In the genomic region with DNA sequence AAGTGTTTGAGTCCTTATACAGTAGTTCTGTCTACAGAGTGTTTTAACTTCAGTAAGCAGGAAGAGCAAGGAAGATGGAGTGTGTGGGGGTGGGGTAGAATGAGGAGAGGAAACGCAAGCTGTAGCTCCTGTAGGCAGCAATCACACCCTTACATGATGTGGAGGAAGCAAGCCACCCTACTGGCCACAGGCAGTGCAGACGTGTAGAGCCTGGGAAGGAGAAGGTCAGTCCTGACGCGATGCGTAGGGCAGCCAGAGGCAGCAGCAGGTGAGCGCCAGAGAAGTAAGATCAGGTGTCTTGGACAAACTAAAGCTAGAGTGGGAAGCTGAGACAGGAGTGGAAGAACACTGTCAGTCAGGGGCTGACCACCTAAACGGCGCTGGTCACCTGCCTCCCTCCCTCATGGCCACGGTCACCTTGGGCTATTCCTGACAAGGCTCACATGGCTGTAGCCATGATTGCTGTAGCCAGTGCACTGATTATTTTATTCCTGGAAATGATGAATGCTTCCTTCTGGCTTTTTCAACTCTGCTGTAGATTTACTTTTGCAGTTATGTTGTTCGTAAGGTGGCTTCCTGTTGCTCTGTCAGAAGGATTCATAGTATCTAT, we compare ENCODE assay signal across 14 mouse cellular contexts.
DNase-seq lines count a peak whose midpoint lies in the region; ATAC-seq and TF ChIP-seq lines count a peak whose summit lies in the region.
"Had no signal": no experiment of that assay in that cellular context is flagged by ENCODE, and none has a peak within 500 bp of the region (broad histone marks: within the 10 kb centered on the region; RNA-seq: fewer than 3 reads in every experiment).

No protein-coding gene starts in this region.

- peaks cover 82% of the 10 kb centered on the region for H3K4me1 ChIP-seq in liver, embryonic 13.5 days (replicated peaks)
- peaks cover 29% of the 10 kb centered on the region for H3K4me1 ChIP-seq in bone marrow, adult 2 months (ENCODE audit: control insufficient read depth, insufficient read depth, low read length)
- peaks cover 38% of the 10 kb centered on the region for H3K4me1 ChIP-seq in heart, postnatal 0 days (ENCODE audit: control insufficient read depth, insufficient read depth)

- no peak overlapping the region for H3K9ac ChIP-seq in liver, embryonic 13.5 days
- H3K9ac ChIP-seq in heart, postnatal 0 days (replicated peaks; ENCODE audit: low read depth, low read length) = no peak overlapping the region
- H3K9ac ChIP-seq: forebrain, embryonic 12.5 days; limb, embryonic 15.5 days had no signal

- TF ChIP-seq CTCF in bone marrow, adult 2 months (IDR thresholded peaks at IDR 0.05; ENCODE audit: control insufficient read depth, insufficient read depth, low read length) = peak; percentile 29; the same call in 1 of the 2 replicates
- TF ChIP-seq CTCF in heart, postnatal 0 days (IDR thresholded peaks at IDR 0.05; ENCODE audit: low read depth) = no peak

- 0 out of 2 replicates have a peak overlapping the region, but pooled peaks have one; percentile 10 for H3K27ac ChIP-seq in liver, embryonic 13.5 days
- peak overlapping the region; percentile 5; the same call in 1 of the 2 replicates for H3K27ac ChIP-seq in bone marrow, adult 2 months (ENCODE audit: control insufficient read depth, insufficient read depth, low read depth, low read length, poor library complexity)
- H3K27ac ChIP-seq in heart, postnatal 0 days (ENCODE audit: low read depth) = peak overlapping the region; percentile 58
- H3K27ac ChIP-seq: embryonic facial prominence, embryonic 10.5 days; forebrain, embryonic 12.5 days; hindbrain, embryonic 10.5 days; limb, embryonic 15.5 days had no signal

- DNase-seq in liver, embryonic 13.5 days = no peak
- no peak for DNase-seq in liver
- peak; percentile 69 for DNase-seq in heart, postnatal 0 days (ENCODE audit: low spot score)
- DNase-seq in cerebellum, adult 9-11 months = no peak
- no peak for DNase-seq in neural tube, embryonic 10.5 days (ENCODE audit: extremely low spot score, low spot score)
- DNase-seq: kidney, adult 9 months; layer of hippocampus, postnatal 36 days; retina, postnatal 1 day had no signal

- TF ChIP-seq EP300 in heart, postnatal 0 days (IDR thresholded peaks at IDR 0.05; ENCODE audit: low read depth) = no peak

- no peak; the same call in 1 of the 2 replicates for ATAC-seq in liver, embryonic 13.5 days (ENCODE audit: low read depth)
- peak; percentile 86 for ATAC-seq in heart, postnatal 0 days (ENCODE audit: insufficient read depth, low read depth)
- ATAC-seq in neutrophil, adult 5-6 weeks (ENCODE audit: extremely low read depth, insufficient number of reproducible peaks, low FRiP score, poor library complexity, severe bottlenecking) = peak; percentile 27; the same call in 1 of the 2 replicates

- H3K4me2 ChIP-seq in liver, embryonic 13.5 days = no peak overlapping the region
- H3K4me2 ChIP-seq in heart, postnatal 0 days (ENCODE audit: low read depth, low read length) = no peak overlapping the region
- H3K4me2 ChIP-seq: forebrain, embryonic 12.5 days; limb, embryonic 15.5 days had no signal

- 60% methylated on average over 10 of the region's 10 CpGs for WGBS in liver, embryonic 13.5 days (ENCODE audit: insufficient replicate concordance)
- whole genome bisulfite sequencing in bone marrow, adult 2 months = 57% methylated on average over 10 of the region's 10 CpGs
- WGBS in heart, postnatal 0 days = 62% methylated on average over 10 of the region's 10 CpGs

- TF ChIP-seq POLR2A in bone marrow, adult 2 months (IDR thresholded peaks at IDR 0.05; ENCODE audit: borderline replicate concordance, control insufficient read depth, low read depth, low read length) = no peak

- H3K9me3 ChIP-seq in liver, embryonic 13.5 days (replicated peaks) = no peaks in the 10 kb centered on the region
- no peaks in the 10 kb centered on the region for H3K9me3 ChIP-seq in heart, postnatal 0 days (replicated peaks; ENCODE audit: control insufficient read depth, low read length)
- H3K9me3 ChIP-seq: embryonic facial prominence, embryonic 10.5 days; forebrain, embryonic 12.5 days; hindbrain, embryonic 10.5 days; limb, embryonic 15.5 days had no signal

- no peaks in the 10 kb centered on the region for H3K36me3 ChIP-seq in liver, embryonic 13.5 days
- H3K36me3 ChIP-seq in heart, postnatal 0 days (replicated peaks; ENCODE audit: control insufficient read depth, insufficient read depth, low read length) = no peaks in the 10 kb centered on the region
- H3K36me3 ChIP-seq: embryonic facial prominence, embryonic 10.5 days; forebrain, embryonic 12.5 days; hindbrain, embryonic 10.5 days; limb, embryonic 15.5 days had no signal

- H3K4me3 ChIP-seq in liver, embryonic 13.5 days (replicated peaks) = no peak overlapping the region
- H3K4me3 ChIP-seq in bone marrow, adult 2 months (replicated peaks; ENCODE audit: control insufficient read depth, low read depth, low read length) = no peak overlapping the region
- H3K4me3 ChIP-seq in heart, postnatal 0 days (ENCODE audit: low read depth, low read length) = no peak overlapping the region
- H3K4me3 ChIP-seq: embryonic facial prominence, embryonic 10.5 days; forebrain, embryonic 12.5 days; hindbrain, embryonic 10.5 days; limb, embryonic 15.5 days had no signal

- no peaks in the 10 kb centered on the region for H3K27me3 ChIP-seq in liver, embryonic 13.5 days
- no peaks in the 10 kb centered on the region for H3K27me3 ChIP-seq in heart, postnatal 0 days (ENCODE audit: control insufficient read depth, insufficient read depth, low read length)
- H3K27me3 ChIP-seq: forebrain, embryonic 12.5 days; limb, embryonic 15.5 days had no signal

Comparison
In these comparisons a context has a peak if more than half of its experiments do, and no peak if none do; other contexts are left out.
1. H3K27ac ChIP-seq: peak in every context shown above with its lines; median percentile 58 in heart, postnatal 0 days; 10 in liver, embryonic 13.5 days; 5 in bone marrow, adult 2 months.